Mouse (Mus musculus) E14TG2a.4 (cell line): ENCODE data around the gene Map4k4.

Experiments
- H3K27me3 ChIP-seq: 2 replicates; pipeline ENCODE4 v1.6.1; 2014; ENCODE audit warnings: low read length, control low read depth; ENCODE audit not compliant: insufficient read depth
- H3K36me3 ChIP-seq: 2 replicates; pipeline ENCODE4 v1.6.1; 2014; ENCODE audit warnings: low read length, control low read depth; ENCODE audit not compliant: insufficient read depth
- H3K4me1 ChIP-seq: replicated peaks from 2 replicates; pipeline ENCODE4 v1.6.1; 2014; ENCODE audit warnings: low read depth, low read length, control low read depth
- H3K4me3 ChIP-seq: replicated peaks from 2 replicates; pipeline ENCODE4 v1.5.1; 2014; ENCODE audit warnings: mild to moderate bottlenecking, low read length
- H3K9me3 ChIP-seq: 2 replicates; pipeline ENCODE4 v1.6.1; 2014; ENCODE audit warnings: low read length, control low read depth
- CTCF ChIP-seq: conservative IDR thresholded peaks from 2 replicates; pipeline ENCODE4 v1.5.1; 2014; ENCODE audit warnings: low read length
- NANOG ChIP-seq: IDR thresholded peaks from 2 replicates; pipeline ENCODE4 v1.6.1; 2014; ENCODE audit warnings: borderline replicate concordance, low read length, mixed read lengths
- POU5F1 ChIP-seq: IDR thresholded peaks from 2 replicates; pipeline ENCODE4 v1.6.1; 2014; ENCODE audit warnings: low read length, borderline replicate concordance

Gene Map4k4

GRCm38 (mm10) chr1:40055963-40056362 is 155.2 kb downstream of the Map4k4 start:
- H3K4me1 ChIP-seq: peaks cover 43% of the 10 kb centered on the region
- no peaks in the 10 kb centered on the region for H3K36me3 ChIP-seq
- no peak for TF ChIP-seq CTCF
- TF ChIP-seq POU5F1: no peak
- no peak for TF ChIP-seq NANOG
- peak overlapping the region; percentile 62 for H3K4me3 ChIP-seq
- no peaks in the 10 kb centered on the region for H3K9me3 ChIP-seq
- peaks cover 7% of the 10 kb centered on the region for H3K27me3 ChIP-seq

- Histone ChIP-seq H3K27me3 (peaks cover 7% of the 10 kb centered on the region), H3K4me1 (peaks cover 37% of the 10 kb centered on the region), H3K4me3 (no peak overlapping the region), H3K9me3 (no peaks in the 10 kb centered on the region), H3K36me3 (no peaks in the 10 kb centered on the region)
- TF ChIP-seq POU5F1 (no peak), NANOG (no peak), CTCF (no peak)
Observed at GRCm38 (mm10) chr1:40057351-40057750, 156.6 kb downstream of the Map4k4 start.

- Histone ChIP-seq H3K9me3 (no peaks in the 10 kb centered on the region), H3K4me3 (no peak overlapping the region), H3K4me1 (peaks cover 34% of the 10 kb centered on the region), H3K36me3 (no peaks in the 10 kb centered on the region), H3K27me3 (peaks cover 7% of the 10 kb centered on the region)
- TF ChIP-seq POU5F1 (no peak), NANOG (no peak), CTCF (no peak)
Observed at GRCm38 (mm10) chr1:40058013-40058412, 157.3 kb downstream of the Map4k4 start.

GRCm38 (mm10) chr1:40059122-40059774 is 158.5 kb downstream of the Map4k4 start:
- H3K4me1 ChIP-seq: peaks cover 34% of the 10 kb centered on the region
- peaks cover 7% of the 10 kb centered on the region for H3K27me3 ChIP-seq
- H3K4me3 ChIP-seq: no peak overlapping the region
- H3K9me3 ChIP-seq: no peaks in the 10 kb centered on the region
- H3K36me3 ChIP-seq: no peaks in the 10 kb centered on the region
- TF ChIP-seq CTCF: no peak
- no peak for TF ChIP-seq NANOG
- no peak for TF ChIP-seq POU5F1

GRCm38 (mm10) chr1:40061359-40061758 is 160.6 kb downstream of the Map4k4 start:
- Histone ChIP-seq H3K27me3 (peaks cover 3% of the 10 kb centered on the region), H3K4me3 (no peak overlapping the region), H3K4me1 (peaks cover 17% of the 10 kb centered on the region), H3K9me3 (no peaks in the 10 kb centered on the region), H3K36me3 (no peaks in the 10 kb centered on the region)
- no peak for TF ChIP-seq POU5F1
- TF ChIP-seq NANOG: no peak
- TF ChIP-seq CTCF: no peak

GRCm38 (mm10) chr1:40063409-40063808 is 162.7 kb downstream of the Map4k4 start:
- Histone ChIP-seq H3K4me1 (0 out of 2 replicates have a peak, but pooled peaks cover 1% of the 10 kb centered on the region), H3K9me3 (no peaks in the 10 kb centered on the region), H3K4me3 (no peak overlapping the region), H3K27me3 (peaks cover 2% of the 10 kb centered on the region; the same call in 1 of the 2 replicates), H3K36me3 (no peaks in the 10 kb centered on the region)
- TF ChIP-seq NANOG (no peak), POU5F1 (no peak)

- Histone ChIP-seq H3K27me3 (peaks cover 8% of the 10 kb centered on the region; the same call in 1 of the 2 replicates), H3K4me1 (no peaks in the 10 kb centered on the region), H3K4me3 (no peak overlapping the region), H3K9me3 (no peaks in the 10 kb centered on the region), H3K36me3 (no peaks in the 10 kb centered on the region)
- no peak for TF ChIP-seq NANOG
- no peak for TF ChIP-seq CTCF
- no peak for TF ChIP-seq POU5F1
Observed at GRCm38 (mm10) chr1:40064508-40064907, 163.8 kb downstream of the Map4k4 start.

- TF ChIP-seq CTCF (no peak), NANOG (no peak), POU5F1 (no peak)
- no peaks in the 10 kb centered on the region for H3K4me1 ChIP-seq
- no peaks in the 10 kb centered on the region for H3K36me3 ChIP-seq
- 0 out of 2 replicates have a peak, but pooled peaks cover 6% of the 10 kb centered on the region for H3K27me3 ChIP-seq
- H3K4me3 ChIP-seq: no peak overlapping the region
- no peaks in the 10 kb centered on the region for H3K9me3 ChIP-seq
Observed at GRCm38 (mm10) chr1:40072558-40072957, 171.8 kb downstream of the Map4k4 start.

- Histone ChIP-seq H3K36me3 (no peaks in the 10 kb centered on the region), H3K4me3 (no peak within 1 kb of the TSS), H3K27me3 (0 out of 2 replicates have a peak, but pooled peaks cover 6% of the 10 kb centered on the region), H3K9me3 (no peaks in the 10 kb centered on the region), H3K4me1 (no peaks in the 10 kb centered on the region)
- TF ChIP-seq POU5F1 (no peak), CTCF (no peak), NANOG (no peak)
Observed at GRCm38 (mm10) chr1:40073779-40074178, 173.1 kb downstream of the Map4k4 start, which contains the start of gene Il1r2. Il1r2 (plus strand) TSS chr1:40074079.
